Mouse (Mus musculus) forebrain, postnatal 0 days (tissue): ENCODE measurements at regions not wholly inside any gene's neighbourhood (a gene's known extent, or its start where the extent isn't known, plus 50 kb on each side); places are given as distances from the start of the nearest gene placed in this dataset.

Experiments
- ATAC-seq: fragments of 200-750 bp; cut with Nextera tagmentation; 2 replicates; pipeline ENCODE4 v1.8.0; 2017; ENCODE audit warnings: mild to moderate bottlenecking, moderate library complexity
- DNase-seq: peaks from one replicate; pipeline ENCODE4 v3.0.0-alpha.2; 2015
- H3K27ac ChIP-seq: fragments of 300-500 bp; sonication (generic); 2 replicates; pipeline ENCODE4 v1.5.1; 2014; ENCODE audit warnings: low read depth, mild to moderate bottlenecking, antibody characterized with exemption, low read length, moderate library complexity, mixed read lengths
- H3K27me3 ChIP-seq: fragments of 300-500 bp; sonication (generic); 2 replicates; pipeline ENCODE4 v1.6.1; 2014; ENCODE audit warnings: mild to moderate bottlenecking, low read length, mixed read lengths; ENCODE audit not compliant: insufficient read depth
- H3K36me3 ChIP-seq: fragments of 300-500 bp; sonication (generic); 2 replicates; pipeline ENCODE4 v1.6.1; 2014; ENCODE audit warnings: mild to moderate bottlenecking, moderate library complexity; ENCODE audit not compliant: insufficient read depth
- H3K4me1 ChIP-seq: fragments of 300-500 bp; sonication (generic); 2 replicates; pipeline ENCODE4 v1.6.1; 2014; ENCODE audit warnings: antibody characterized with exemption; ENCODE audit not compliant: insufficient read depth
- H3K4me2 ChIP-seq: fragments of 300-500 bp; sonication (generic); 2 replicates; pipeline ENCODE4 v1.6.1; 2014; ENCODE audit warnings: low read depth, mild to moderate bottlenecking, moderate library complexity
- H3K4me3 ChIP-seq: fragments of 300-500 bp; sonication (generic); 2 replicates; pipeline ENCODE4 v1.5.1; 2014; ENCODE audit warnings: low read depth, low read length, mixed read lengths
- H3K9ac ChIP-seq: fragments of 300-500 bp; sonication (generic); 2 replicates; pipeline ENCODE4 v1.6.1; 2014; ENCODE audit warnings: mild to moderate bottlenecking
- H3K9me3 ChIP-seq: fragments of 300-500 bp; sonication (generic); 2 replicates; pipeline ENCODE4 v1.6.1; 2016; ENCODE audit warnings: low read length
- CTCF ChIP-seq: sonication (generic); IDR thresholded peaks from 2 replicates; pipeline ENCODE4 v1.5.1; 2016; ENCODE audit warnings: antibody characterized with exemption, control low read depth, low read depth
- WGBS: fragments of 180-500 bp; shearing (Covaris S2); extraction: QIAGEN DNeasy Blood & Tissue Kit; methylation state at CpG from one replicate; pipeline ENCODE4 v1.1.7; 2014; 5-methylcytosine and 5-hydroxymethylcytosine counted together

- no peak overlapping the region for H3K9ac ChIP-seq
- no peaks in the 10 kb centered on the region for H3K9me3 ChIP-seq
- peak; percentile 50 for DNase-seq
- H3K4me2 ChIP-seq, result no peak overlapping the region
- ATAC-seq, result no peak
- H3K4me3 ChIP-seq, result no peak overlapping the region
- 53% methylated on average over 8 of the region's 8 CpGs for WGBS
- no peaks in the 10 kb centered on the region for H3K27me3 ChIP-seq
- H3K36me3 ChIP-seq, result no peaks in the 10 kb centered on the region
- no peak for TF ChIP-seq CTCF
- H3K4me1 ChIP-seq, result peaks cover 15% of the 10 kb centered on the region; the same call in 1 of the 2 replicates
- no peak overlapping the region for H3K27ac ChIP-seq
Observed at GRCm38 (mm10) chr1:42353096-42353495, 342.5 kb upstream of the Pou3f3 start.

GRCm38 (mm10) chr1:42354020-42354419 is 341.5 kb upstream of the Pou3f3 start:
- Histone ChIP-seq H3K9me3 (no peaks in the 10 kb centered on the region), H3K27ac (no peak overlapping the region), H3K9ac (no peak overlapping the region), H3K27me3 (no peaks in the 10 kb centered on the region), H3K4me1 (peaks cover 15% of the 10 kb centered on the region; the same call in 1 of the 2 replicates), H3K4me3 (no peak overlapping the region), H3K36me3 (no peaks in the 10 kb centered on the region), H3K4me2 (no peak overlapping the region)
- no peak for TF ChIP-seq CTCF
- DNase-seq, result peak; percentile 5
- WGBS, result 54% methylated on average over 6 of the region's 6 CpGs
- peak; percentile 23; the same call in 1 of the 2 replicates for ATAC-seq

- TF ChIP-seq CTCF, result no peak
- Histone ChIP-seq H3K4me1 (no peaks in the 10 kb centered on the region), H3K9ac (no peak overlapping the region), H3K27ac (no peak overlapping the region), H3K36me3 (no peaks in the 10 kb centered on the region), H3K4me3 (no peak overlapping the region), H3K9me3 (no peaks in the 10 kb centered on the region), H3K4me2 (no peak overlapping the region), H3K27me3 (no peaks in the 10 kb centered on the region)
- DNase-seq (no peak), ATAC-seq (no peak)
- 83% methylated on average over 3 of the region's 3 CpGs for WGBS
Observed at GRCm38 (mm10) chr1:42362438-42362837, 333.1 kb upstream of the Pou3f3 start.

GRCm38 (mm10) chr1:42365648-42366324 is 329.8 kb upstream of the Pou3f3 start:
- no peaks in the 10 kb centered on the region; the same call in 1 of the 2 replicates for H3K9me3 ChIP-seq
- no peak overlapping the region for H3K4me3 ChIP-seq
- TF ChIP-seq CTCF, result no peak
- ATAC-seq, result peak; percentile 25; the same call in 1 of the 2 replicates
- no peak overlapping the region for H3K4me2 ChIP-seq
- no peak for DNase-seq
- no peaks in the 10 kb centered on the region for H3K27me3 ChIP-seq
- no peak overlapping the region for H3K27ac ChIP-seq
- H3K4me1 ChIP-seq, result no peaks in the 10 kb centered on the region
- no peak overlapping the region for H3K9ac ChIP-seq
- no peaks in the 10 kb centered on the region for H3K36me3 ChIP-seq
- 52% methylated on average over 4 of the region's 4 CpGs for WGBS

- no peak overlapping the region for H3K9ac ChIP-seq
- 54% methylated on average over 18 of the region's 18 CpGs for WGBS
- no peaks in the 10 kb centered on the region for H3K36me3 ChIP-seq
- TF ChIP-seq CTCF, result no peak
- no peaks in the 10 kb centered on the region for H3K4me1 ChIP-seq
- no peak for ATAC-seq
- H3K4me2 ChIP-seq, result no peak overlapping the region
- no peaks in the 10 kb centered on the region for H3K9me3 ChIP-seq
- no peaks in the 10 kb centered on the region for H3K27me3 ChIP-seq
- H3K4me3 ChIP-seq, result no peak overlapping the region
- H3K27ac ChIP-seq, result no peak overlapping the region
- no peak for DNase-seq
Observed at GRCm38 (mm10) chr1:42387919-42388684, 307.5 kb upstream of the Pou3f3 start.

GRCm38 (mm10) chr1:42388740-42389139 is 306.8 kb upstream of the Pou3f3 start:
- Histone ChIP-seq H3K4me2 (no peak overlapping the region), H3K36me3 (no peaks in the 10 kb centered on the region), H3K9me3 (no peaks in the 10 kb centered on the region), H3K9ac (no peak overlapping the region), H3K4me1 (no peaks in the 10 kb centered on the region), H3K4me3 (no peak overlapping the region), H3K27ac (no peak overlapping the region), H3K27me3 (no peaks in the 10 kb centered on the region)
- 94% methylated on average over 6 of the region's 6 CpGs for WGBS
- TF ChIP-seq CTCF, result no peak
- DNase-seq (no peak), ATAC-seq (no peak)

GRCm38 (mm10) chr1:42395651-42396260 is 299.8 kb upstream of the Pou3f3 start:
- no peak for ATAC-seq
- no peak overlapping the region for H3K4me2 ChIP-seq
- no peak overlapping the region for H3K9ac ChIP-seq
- H3K27ac ChIP-seq, result no peak overlapping the region
- DNase-seq, result no peak
- H3K27me3 ChIP-seq, result no peaks in the 10 kb centered on the region
- no peak overlapping the region for H3K4me3 ChIP-seq
- H3K9me3 ChIP-seq, result no peaks in the 10 kb centered on the region
- no peaks in the 10 kb centered on the region for H3K36me3 ChIP-seq
- no peaks in the 10 kb centered on the region for H3K4me1 ChIP-seq
- WGBS, result 79% methylated on average over 13 of the region's 13 CpGs
- no peak for TF ChIP-seq CTCF
